ENCODE assay signal across 1 mouse cellular context in genomic region chr4:152074548-152074947, GRCm38 (mm10).
TF ChIP-seq lines count a peak whose summit lies in the region.

No protein-coding gene starts in this region.

TF ChIP-seq in MEL, 35 proteins besides CTCF, POLR2A, EP300 and RAD21:
- no peak for TF ChIP-seq MEF2A (IDR thresholded peaks at IDR 0.05; ENCODE audit: extremely low read depth, insufficient replicate concordance, low read depth, low read length, poor library complexity, severe bottlenecking)
- TF ChIP-seq SMC3 (IDR thresholded peaks at IDR 0.05; ENCODE audit: low read depth, low read length) = peak; percentile 19
